Mouse (Mus musculus) embryonic facial prominence, embryonic 11.5 days (tissue): ENCODE results near the gene Ptcd1. TPM values are rescaled to one million over a fixed set of nuclear protein-coding genes. Genes with fewer than 3 reads are reported as not detected.

Experiments
- ATAC-seq: fragments of 200-750 bp; cut with Nextera tagmentation; replicated peaks from 2 replicates; pipeline ENCODE4 v1.8.0; 2017; ENCODE audit warnings: low read depth; ENCODE audit not compliant: insufficient number of reproducible peaks, low FRiP score, low TSS enrichment
- DNase-seq: peaks from one replicate; pipeline ENCODE4 v3.0.0-alpha.2; 2015; ENCODE audit warnings: low spot score
- H3K27ac ChIP-seq: fragments of 300-500 bp; sonication (generic); replicated peaks from 2 replicates; pipeline ENCODE4 v1.5.1; 2014; ENCODE audit warnings: mild to moderate bottlenecking, low read depth, low read length, control low read depth
- H3K27me3 ChIP-seq: fragments of 300-500 bp; sonication (generic); 2 replicates; pipeline ENCODE4 v1.6.1; 2014; ENCODE audit warnings: mild to moderate bottlenecking, low read length, moderate library complexity, mixed read lengths; ENCODE audit not compliant: control insufficient read depth, insufficient read depth
- H3K36me3 ChIP-seq: fragments of 300-500 bp; sonication (generic); replicated peaks from 2 replicates; pipeline ENCODE4 v1.6.1; 2014; ENCODE audit warnings: low read depth, mild to moderate bottlenecking, low read length, moderate library complexity, mixed read lengths; ENCODE audit not compliant: control insufficient read depth, insufficient read depth
- H3K4me1 ChIP-seq: fragments of 300-500 bp; sonication (generic); 2 replicates; pipeline ENCODE4 v1.6.1; 2014; ENCODE audit warnings: low read length, mixed read lengths; ENCODE audit not compliant: control insufficient read depth, insufficient read depth
- H3K4me2 ChIP-seq: fragments of 300-500 bp; sonication (generic); 2 replicates; pipeline ENCODE4 v1.6.1; 2014; ENCODE audit warnings: low read depth, mild to moderate bottlenecking, control low read depth, low read length, moderate library complexity
- H3K4me3 ChIP-seq: fragments of 300-500 bp; sonication (generic); 2 replicates; pipeline ENCODE4 v1.5.1; 2014; ENCODE audit warnings: low read depth, low read length, control low read depth
- H3K9ac ChIP-seq: fragments of 300-500 bp; sonication (generic); replicated peaks from 2 replicates; pipeline ENCODE4 v1.6.1; 2014; ENCODE audit warnings: mild to moderate bottlenecking, control low read depth, low read length
- H3K9me3 ChIP-seq: fragments of 300-500 bp; sonication (generic); replicated peaks from 2 replicates; pipeline ENCODE4 v1.6.1; 2016; ENCODE audit warnings: mild to moderate bottlenecking, low read length, inconsistent platforms, mixed read lengths; ENCODE audit not compliant: control insufficient read depth
- WGBS: fragments of 180-500 bp; shearing (Covaris S2); extraction: QIAGEN DNeasy Blood & Tissue Kit; methylation state at CpG from one replicate; pipeline ENCODE4 v1.1.7; 2014; 5-methylcytosine and 5-hydroxymethylcytosine counted together
- polyA plus RNA-seq: library from polyadenylated mRNA; unstranded; fragments of >200 nt; fragmentation: Nextera tagmentation; extraction: Ambion mirVana; gene quantifications from 2 replicates; pipeline ENCODE4 v1.2.1, GENCODE M21; 2014

The Ptcd1 gene
- polyA plus RNA-seq, 1 experiment from 2014 or later, result 13.3 TPM

- H3K27me3 ChIP-seq, result no peaks in the 10 kb centered on the region
- no peak overlapping the region for H3K27ac ChIP-seq
- H3K36me3 ChIP-seq, result peaks cover 5% of the 10 kb centered on the region
- WGBS, result 59% methylated on average over 5 of the region's 5 CpGs
- DNase-seq (no peak), ATAC-seq (no peak)
- peak overlapping the region; percentile 83 for H3K4me3 ChIP-seq
- no peaks in the 10 kb centered on the region for H3K4me1 ChIP-seq
- peak overlapping the region; percentile 79 for H3K4me2 ChIP-seq
- peak overlapping the region; percentile 96 for H3K9ac ChIP-seq
- no peaks in the 10 kb centered on the region for H3K9me3 ChIP-seq
Measured at GRCm38 (mm10) chr5:145190373-145190772, 23.5 kb upstream of the Ptcd1 start.

DNA sequence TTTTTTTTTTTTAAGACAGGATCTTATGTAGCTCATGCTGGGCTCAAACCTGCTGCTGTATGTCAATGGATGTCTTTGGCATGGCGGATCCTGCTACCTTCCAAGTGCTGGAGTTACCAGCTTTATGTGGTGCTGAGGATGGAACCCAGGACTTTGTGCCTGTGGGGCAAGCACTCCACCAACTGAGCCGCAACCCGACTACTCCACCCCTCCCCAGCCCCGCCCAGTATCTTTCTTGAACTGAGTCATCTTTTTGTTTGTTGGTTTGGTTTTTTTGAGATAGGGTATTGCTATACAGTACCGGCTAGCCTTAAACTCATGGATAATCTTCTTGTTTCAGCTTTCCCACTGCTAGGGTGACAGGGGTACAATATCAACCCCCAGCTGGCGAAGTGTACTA, 22.5 kb upstream of the Ptcd1 start:
- Histone ChIP-seq H3K4me2 (no peak overlapping the region), H3K27ac (no peak overlapping the region), H3K4me1 (no peaks in the 10 kb centered on the region), H3K9me3 (no peaks in the 10 kb centered on the region), H3K4me3 (no peak overlapping the region), H3K27me3 (no peaks in the 10 kb centered on the region), H3K9ac (no peak overlapping the region), H3K36me3 (peaks cover 5% of the 10 kb centered on the region)
- WGBS, result 91% methylated on average over 6 of the region's 6 CpGs
- no peak for ATAC-seq
- no peak for DNase-seq

DNA sequence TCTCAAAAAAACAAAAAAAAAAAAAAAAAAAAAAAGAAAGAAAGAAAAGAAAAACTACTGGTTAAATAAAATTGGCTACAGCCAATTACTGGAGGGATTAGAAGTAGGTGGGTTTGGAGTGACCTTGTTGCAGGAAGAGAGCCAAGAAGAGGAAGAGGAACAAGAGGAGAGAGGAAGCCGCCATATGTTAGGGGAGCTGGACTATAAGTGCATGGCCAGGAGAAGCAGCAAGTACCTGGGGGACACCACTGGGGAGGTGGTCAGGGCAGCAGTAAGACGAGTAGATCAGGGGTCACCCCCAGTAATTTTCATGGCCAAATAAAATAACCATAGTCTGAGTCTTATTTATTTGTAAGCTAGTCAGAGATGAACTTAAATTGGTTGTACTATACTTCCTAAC, 18.3 kb upstream of the Ptcd1 start:
- DNase-seq, result no peak
- H3K27me3 ChIP-seq, result no peaks in the 10 kb centered on the region
- no peak for ATAC-seq
- no peak overlapping the region for H3K4me3 ChIP-seq
- no peak overlapping the region for H3K4me2 ChIP-seq
- H3K4me1 ChIP-seq, result no peaks in the 10 kb centered on the region
- H3K27ac ChIP-seq, result no peak overlapping the region
- 86% methylated on average over 2 of the region's 2 CpGs for WGBS
- H3K9me3 ChIP-seq, result no peaks in the 10 kb centered on the region
- H3K9ac ChIP-seq, result no peak overlapping the region
- H3K36me3 ChIP-seq, result peaks cover 13% of the 10 kb centered on the region

GRCm38 (mm10) chr5:145178461-145178980, 11.6 kb upstream of the Ptcd1 start:
- H3K36me3 ChIP-seq, result peaks cover 11% of the 10 kb centered on the region
- no peaks in the 10 kb centered on the region for H3K9me3 ChIP-seq
- H3K27ac ChIP-seq, result no peak overlapping the region
- ATAC-seq (no peak), DNase-seq (no peak)
- 86% methylated on average over 18 of the region's 18 CpGs for WGBS
- no peaks in the 10 kb centered on the region for H3K4me1 ChIP-seq
- no peaks in the 10 kb centered on the region for H3K27me3 ChIP-seq
- H3K4me2 ChIP-seq, result no peak overlapping the region
- H3K4me3 ChIP-seq, result no peak overlapping the region
- no peak overlapping the region for H3K9ac ChIP-seq

- DNase-seq (no peak), ATAC-seq (peak; percentile 64; the same call in 1 of the 2 replicates)
- H3K27me3 ChIP-seq, result no peaks in the 10 kb centered on the region
- H3K9ac ChIP-seq, result peak overlapping the region; percentile 97
- no peaks in the 10 kb centered on the region for H3K9me3 ChIP-seq
- WGBS, result 0% methylated on average over 28 of the region's 28 CpGs
- peak overlapping the region; percentile 44 for H3K4me2 ChIP-seq
- peak overlapping the region; percentile 52; the same call in 1 of the 2 replicates for H3K27ac ChIP-seq
- peak overlapping the region; percentile 95 for H3K4me3 ChIP-seq
- no peaks in the 10 kb centered on the region for H3K4me1 ChIP-seq
- H3K36me3 ChIP-seq, result no peaks in the 10 kb centered on the region; the same call in 1 of the 2 replicates
Measured at GRCm38 (mm10) chr5:145167306-145167661, 376 bp upstream of the Ptcd1 start.

GRCm38 (mm10) chr5:145165184-145165583, 1.7 kb downstream of the Ptcd1 start:
- Histone ChIP-seq H3K9ac (no peak overlapping the region), H3K4me3 (no peak overlapping the region), H3K36me3 (no peaks in the 10 kb centered on the region; the same call in 1 of the 2 replicates), H3K9me3 (no peaks in the 10 kb centered on the region), H3K4me1 (no peaks in the 10 kb centered on the region), H3K27me3 (no peaks in the 10 kb centered on the region), H3K4me2 (no peak overlapping the region), H3K27ac (no peak overlapping the region)
- ATAC-seq, result no peak
- DNase-seq, result no peak
- WGBS, result 83% methylated on average over 15 of the region's 15 CpGs

DNA sequence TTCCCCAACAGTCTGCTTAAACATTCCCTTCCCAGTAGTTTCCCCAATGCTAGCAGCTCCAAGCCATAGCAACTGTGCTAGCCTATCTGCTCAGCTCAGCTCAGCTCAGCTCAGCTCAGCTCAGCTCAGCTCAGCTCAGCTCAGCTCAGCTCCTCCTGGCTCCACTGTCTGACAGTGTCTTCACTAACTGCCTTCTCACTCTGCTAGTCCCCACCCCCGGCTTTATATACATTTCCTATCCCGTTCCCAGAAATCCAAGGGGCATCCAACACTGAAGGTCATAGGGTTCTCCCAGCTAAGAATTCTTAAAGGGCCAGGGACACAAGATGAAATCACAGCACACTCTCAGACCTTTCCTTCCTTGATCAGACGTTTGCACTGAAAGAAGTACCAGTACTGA, 2.2 kb downstream of the Ptcd1 start:
- no peaks in the 10 kb centered on the region for H3K4me1 ChIP-seq
- no peaks in the 10 kb centered on the region for H3K27me3 ChIP-seq
- no peak overlapping the region for H3K4me2 ChIP-seq
- H3K9ac ChIP-seq, result no peak overlapping the region
- no peaks in the 10 kb centered on the region; the same call in 1 of the 2 replicates for H3K36me3 ChIP-seq
- no peak overlapping the region for H3K4me3 ChIP-seq
- no peaks in the 10 kb centered on the region for H3K9me3 ChIP-seq
- no peak for ATAC-seq
- no peak overlapping the region for H3K27ac ChIP-seq
- DNase-seq, result no peak
- WGBS, result 77% methylated on average over 3 of the region's 3 CpGs

- Histone ChIP-seq H3K36me3 (peaks cover 4% of the 10 kb centered on the region; the same call in 1 of the 2 replicates), H3K4me2 (no peak overlapping the region), H3K9me3 (no peaks in the 10 kb centered on the region), H3K4me1 (no peaks in the 10 kb centered on the region), H3K9ac (no peak overlapping the region), H3K27me3 (no peaks in the 10 kb centered on the region), H3K27ac (no peak overlapping the region), H3K4me3 (no peak overlapping the region)
- no peak for ATAC-seq
- WGBS, result 94% methylated on average over 14 of the region's 14 CpGs
- no peak for DNase-seq
Measured at GRCm38 (mm10) chr5:145161361-145161760, 5.5 kb downstream of the Ptcd1 start.
